Mouse (Mus musculus) gastrocnemius, adult 18-20 months (tissue): ENCODE data around the gene Med26. TPM values are rescaled to one million over a fixed set of nuclear protein-coding genes. Genes with fewer than 3 reads are reported as not detected.

Experiments used
- DNase-seq: peaks from one replicate; pipeline ENCODE4 v3.0.0; 2021; ENCODE audit warnings: low spot score
- long read RNA-seq, 2 experiments: library from polyadenylated mRNA; stranded (forward); transcript quantifications; one replicate each; pipeline ENCODE4 v2.0.0; 2021
- total RNA-seq, 2 experiments: library from RNA; stranded (reverse); gene quantifications; 2 replicates each; pipeline ENCODE4 v1.2.3; 2021

Gene Med26
- total RNA-seq = 10 to 100 TPM in 1 of 2 experiments, 1 to 10 TPM in 1; 7.4 to 15.8 TPM
- long read RNA-seq, experiment 1, transcript Med26-201 (3 exons, 2,997 nt) = major isoform, 5 of 10 reads
- long read RNA-seq, experiment 1, partial matches to known transcripts = 0 of 10 reads
- long read RNA-seq, experiment 1, other reads (novel, unspliced or antisense) = 5 of 10 reads
- long read RNA-seq, experiment 2, partial matches to known transcripts = 4 of 12 reads
- long read RNA-seq, experiment 2, other reads (novel, unspliced or antisense) = 4 of 12 reads

DNA sequence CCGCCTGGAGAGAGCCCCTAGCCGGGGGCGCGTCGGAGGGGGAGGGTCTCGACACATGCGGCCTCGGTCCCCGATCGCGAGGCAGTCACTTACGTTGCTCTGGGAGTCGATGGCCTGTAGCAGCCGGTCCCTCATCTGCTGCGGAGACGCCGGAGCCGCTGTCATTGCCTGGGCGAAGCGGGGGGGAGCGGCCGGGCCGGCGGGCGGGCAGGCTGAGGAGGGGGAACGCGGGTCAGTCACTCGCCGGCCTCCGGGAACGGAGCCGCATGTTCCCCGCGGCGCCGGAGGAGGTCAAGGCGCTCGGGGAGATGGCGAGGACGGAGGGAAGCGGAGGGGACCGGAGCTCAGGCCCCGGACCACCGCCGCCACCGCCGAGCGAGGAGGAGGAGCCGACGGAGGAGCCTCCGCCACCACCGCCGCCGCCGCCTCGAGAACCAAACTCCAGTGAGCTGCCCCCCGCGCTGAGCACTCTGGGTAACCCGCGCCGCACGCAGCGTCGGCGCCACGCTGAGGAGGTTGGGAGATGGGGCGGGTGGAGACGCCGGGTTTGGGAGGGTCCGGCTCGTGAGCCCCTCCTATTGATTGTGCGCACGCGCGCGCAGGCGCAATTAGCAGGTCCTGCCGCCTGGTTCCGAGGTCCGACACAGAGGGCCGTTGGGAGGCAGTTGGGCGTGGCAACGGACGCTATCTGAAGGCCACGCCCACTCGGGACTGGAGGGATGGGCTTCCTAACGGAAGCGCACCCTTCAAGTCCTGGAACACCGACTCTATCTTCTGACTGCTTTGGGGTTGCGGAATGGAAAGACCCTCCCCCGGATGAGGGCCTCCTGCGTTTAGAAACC is at the start of gene Med26:
TSS of gene Med26 (minus strand) at position 469 of the 842 bp plus-strand sequence.
- DNase-seq = peak; percentile 98

- DNase-seq = no peak
Observed at GRCm38 (mm10) chr8:72590198-72590597, 42.1 kb upstream of the Med26 start.

GRCm38 (mm10) chr8:72589286-72589685 is 41.2 kb upstream of the Med26 start:
- peak; percentile 84 for DNase-seq

- DNase-seq = no peak
Observed at GRCm38 (mm10) chr8:72588865-72589264, 40.8 kb upstream of the Med26 start.

GRCm38 (mm10) chr8:72587806-72588205 is 39.7 kb upstream of the Med26 start:
- peak; percentile 87 for DNase-seq

GRCm38 (mm10) chr8:72584390-72584789 is 36.3 kb upstream of the Med26 start:
- DNase-seq = no peak

GRCm38 (mm10) chr8:72583056-72583771 is 35.1 kb upstream of the Med26 start:
- DNase-seq = peak; percentile 80

GRCm38 (mm10) chr8:72579374-72579773 is 31.3 kb upstream of the Med26 start:
- no peak for DNase-seq

GRCm38 (mm10) chr8:72577941-72578340 is 29.9 kb upstream of the Med26 start:
- peak; percentile 71 for DNase-seq

DNA sequence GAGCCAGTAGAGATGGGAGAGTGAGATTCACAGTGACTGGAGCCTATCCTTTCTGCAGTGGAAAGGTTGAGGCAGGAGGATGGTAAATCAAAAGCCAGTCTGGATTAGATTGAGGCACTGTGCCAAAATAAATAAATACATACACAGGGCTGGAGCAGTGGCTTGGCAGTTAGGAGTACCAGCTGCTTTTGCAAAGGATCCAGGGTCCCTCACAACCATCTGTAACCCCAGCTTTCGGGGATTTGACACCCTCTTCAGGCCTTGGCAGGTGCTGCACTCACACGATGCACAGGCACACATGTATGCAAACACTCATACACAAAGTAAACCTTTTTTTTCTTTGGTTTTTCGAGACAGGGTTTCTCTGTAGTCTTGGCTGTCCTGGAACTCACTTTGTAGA is 29.2 kb upstream of the Med26 start:
- DNase-seq = no peak

DNA sequence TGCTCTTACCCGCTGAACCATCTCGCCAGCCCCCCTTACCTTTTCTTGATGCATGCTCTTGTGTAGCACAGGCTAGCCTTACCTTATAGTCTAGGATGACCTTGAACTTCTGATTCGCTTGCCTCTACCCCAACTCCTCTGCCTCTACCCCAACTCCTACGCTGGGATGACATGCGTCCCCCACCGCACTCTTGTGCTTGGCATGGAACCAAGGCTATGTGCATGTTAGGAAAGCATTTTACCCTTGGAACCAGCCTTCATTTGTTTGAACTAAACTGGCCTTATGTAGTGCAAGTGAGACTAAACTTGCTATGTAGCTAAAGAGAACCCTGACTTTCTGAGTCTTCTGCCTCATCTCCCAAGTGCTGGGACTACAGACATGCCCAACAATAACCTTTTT is 27.8 kb upstream of the Med26 start:
- DNase-seq = no peak

- no peak for DNase-seq
Observed at GRCm38 (mm10) chr8:72573450-72573849, 25.4 kb upstream of the Med26 start.

- DNase-seq = peak; percentile 87
Observed at GRCm38 (mm10) chr8:72572507-72572906, 24.4 kb upstream of the Med26 start.

DNA sequence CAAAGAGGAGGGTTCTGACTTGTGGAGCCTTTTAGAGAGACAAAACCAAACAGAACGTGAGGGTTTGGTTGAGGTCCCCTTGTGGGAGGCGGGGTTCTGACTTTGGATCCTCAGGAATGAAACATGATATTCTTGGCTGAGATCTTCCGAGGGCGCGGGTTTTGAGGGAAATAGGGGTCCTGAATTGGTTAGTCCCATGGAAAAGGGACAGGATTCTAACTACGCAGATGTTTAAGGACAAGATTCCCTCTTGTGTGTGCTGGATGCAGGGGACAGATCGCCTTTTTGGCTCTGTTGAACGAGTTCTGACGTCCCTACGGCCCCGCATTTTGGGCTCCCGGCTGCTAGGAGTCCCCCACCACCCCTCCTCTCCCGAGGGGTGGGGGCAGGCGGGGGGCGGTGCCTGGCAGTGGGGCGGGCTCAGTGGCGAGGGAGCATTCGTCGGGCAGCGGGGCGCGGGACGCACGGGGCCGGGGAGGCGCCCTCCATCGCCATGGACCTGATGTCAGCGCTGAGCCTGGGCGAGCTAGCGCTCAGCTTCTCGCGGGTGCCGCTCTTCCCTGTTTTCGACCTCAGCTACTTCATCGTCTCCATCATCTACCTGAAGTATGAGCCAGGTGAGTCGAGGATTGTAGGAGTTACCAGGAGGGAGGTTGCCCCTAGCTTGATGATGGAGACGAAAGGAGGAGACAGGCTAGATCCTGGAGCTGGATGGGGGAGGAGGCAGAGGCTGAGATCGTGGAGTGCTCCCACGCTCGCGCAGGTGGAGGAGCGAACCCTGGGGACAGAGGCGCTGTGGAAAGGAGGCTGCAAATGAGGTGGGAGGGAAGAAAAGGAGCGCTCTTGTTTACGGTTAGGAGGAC is 23.8 kb upstream of the Med26 start, which contains the start of gene Tmem38a:
TSS of gene Tmem38a (plus strand) at position 445 of the 863 bp plus-strand sequence.
- DNase-seq = peak; percentile 85

DNA sequence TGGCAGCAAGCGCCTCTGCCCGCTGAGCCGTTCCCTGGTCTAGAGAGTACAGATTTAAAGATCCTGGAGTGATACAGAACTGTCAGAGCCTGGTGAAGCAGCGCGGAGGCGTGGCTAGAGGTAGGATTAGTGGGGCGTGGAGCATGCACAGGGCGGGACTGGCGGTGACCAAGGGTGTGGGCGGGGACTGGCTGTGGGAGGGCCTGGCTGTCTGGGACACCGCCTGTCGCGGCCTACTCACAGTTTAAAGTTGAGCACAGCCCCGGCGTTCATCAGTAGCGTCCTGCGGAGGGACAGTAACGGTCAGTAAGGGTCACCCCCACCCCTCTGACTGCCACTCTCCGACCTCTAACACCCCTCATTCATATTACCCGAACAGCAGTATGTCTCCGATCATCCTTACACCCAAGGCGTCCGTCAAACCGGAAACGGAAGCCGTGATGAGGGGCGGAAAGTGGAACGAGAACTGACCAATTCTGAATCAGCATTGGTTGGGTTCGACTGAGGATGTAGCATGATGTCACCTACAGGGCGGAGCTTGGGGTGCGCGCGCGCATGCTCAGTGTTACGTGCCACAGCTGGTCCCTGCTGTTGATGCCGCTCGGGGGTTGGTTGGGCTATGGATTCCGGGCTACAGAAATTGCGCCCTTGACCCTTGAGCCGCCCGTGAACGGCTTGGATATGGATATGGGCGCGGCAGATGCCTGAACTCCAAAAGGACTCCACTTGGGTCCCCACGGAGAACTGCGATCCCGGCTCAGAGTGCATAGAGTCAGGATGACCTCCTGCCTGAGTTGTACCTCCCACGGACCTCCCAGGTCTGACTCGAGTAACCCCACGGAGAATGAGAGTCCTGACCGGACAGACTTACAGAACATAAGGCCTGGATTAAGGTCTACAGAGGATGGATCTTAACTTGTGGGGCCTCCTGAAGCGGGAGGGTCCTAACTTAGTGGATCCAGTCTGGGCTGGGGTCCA is 22.9 kb upstream of the Med26 start, which contains the start of gene Smim7:
TSS of gene Smim7 (minus strand) at position 456 of the 978 bp plus-strand sequence.
- DNase-seq = peak; percentile 99

- DNase-seq = no peak
Observed at GRCm38 (mm10) chr8:72565970-72566369, 17.9 kb upstream of the Med26 start.

DNA sequence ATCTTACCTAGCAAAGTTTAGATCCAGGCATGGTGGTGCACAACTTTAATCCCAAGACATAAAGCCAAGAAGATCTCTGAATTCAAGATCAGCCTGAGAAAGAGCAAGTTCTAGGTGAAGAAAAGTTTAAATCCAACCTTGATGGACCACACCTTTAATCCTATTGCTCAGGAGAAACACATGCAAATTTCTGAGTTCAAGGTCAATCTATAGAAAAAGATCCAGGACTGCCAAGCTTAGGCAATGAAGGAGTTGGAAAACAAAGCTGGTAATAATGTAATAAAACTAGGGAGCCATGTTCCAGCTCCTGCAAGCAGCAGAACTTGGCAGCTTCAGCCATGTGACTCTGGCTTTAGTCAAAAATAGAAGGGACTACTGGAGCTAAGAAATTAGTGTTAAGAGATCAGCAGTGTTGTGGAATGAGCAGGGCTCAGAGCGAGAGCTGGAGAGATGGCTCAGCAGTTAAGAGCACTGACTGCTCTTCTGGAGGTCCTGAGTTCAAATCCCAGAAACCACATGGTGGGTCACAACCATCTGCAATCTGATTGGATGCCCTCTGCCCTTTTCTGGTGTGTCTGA is 13.1 kb upstream of the Med26 start:
- peak; percentile 53 for DNase-seq

GRCm38 (mm10) chr8:72555770-72556169 is 7.7 kb upstream of the Med26 start:
- no peak for DNase-seq

DNA sequence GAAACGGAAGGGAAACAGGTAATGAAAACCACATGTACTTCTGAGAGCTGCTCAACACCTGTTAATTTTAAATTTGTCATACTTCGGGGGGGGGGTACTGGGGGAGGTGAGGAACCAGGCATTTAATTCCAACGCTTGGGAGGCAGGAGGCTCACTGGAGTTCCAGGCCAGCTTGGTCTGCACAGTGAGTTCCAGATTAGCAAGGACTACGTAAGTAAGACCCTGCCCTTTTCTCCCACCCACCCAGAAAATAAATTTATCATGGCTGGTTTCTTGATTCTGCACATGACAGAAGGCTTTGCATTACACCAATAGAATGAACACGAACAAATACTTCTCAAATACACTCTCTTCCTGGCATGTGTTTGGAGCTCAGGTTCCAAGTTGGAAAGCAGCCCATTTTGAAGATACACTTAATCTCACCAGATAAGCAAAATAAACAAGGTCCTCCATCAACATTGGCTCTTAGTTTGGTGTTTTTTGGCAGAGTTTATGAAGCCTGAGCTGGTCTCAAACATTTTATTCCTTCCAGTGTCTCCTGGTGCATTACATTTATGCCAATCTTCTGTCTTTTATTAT is 1.3 kb upstream of the Med26 start:
- DNase-seq = no peak
